Mouse (Mus musculus) C2C12 (cell line): ENCODE measurements around the gene Rab11fip5. TPM values are rescaled to one million over a fixed set of nuclear protein-coding genes. Genes with fewer than 3 reads are reported as not detected.

Experiments
- H3K27me3 ChIP-seq: one replicate; pipeline ENCODE4 v1.6.1; 2011; ENCODE audit not compliant: control insufficient read depth, insufficient read depth, insufficient read length
- H3K36me3 ChIP-seq: one replicate; pipeline ENCODE4 v1.6.1; 2011; ENCODE audit not compliant: control insufficient read depth, insufficient read depth
- H3K4me3 ChIP-seq: one replicate; pipeline ENCODE4 v1.5.1; 2011; ENCODE audit warnings: mild to moderate bottlenecking, control low read depth; ENCODE audit not compliant: poor library complexity, insufficient read depth, severe bottlenecking
- H3K79me2 ChIP-seq: one replicate; pipeline ENCODE4 v1.6.1; 2011; ENCODE audit not compliant: control insufficient read depth, insufficient read depth
- H3K79me3 ChIP-seq: one replicate; pipeline ENCODE4 v1.6.1; 2011; ENCODE audit warnings: low read depth, control low read depth
- H3ac ChIP-seq: one replicate; pipeline ENCODE3; 2011; ENCODE audit warnings: low read depth; ENCODE audit not compliant: control insufficient read depth, insufficient read length
- CEBPB ChIP-seq: IDR thresholded peaks from one replicate; pipeline ENCODE4 v1.6.1; 2011; ENCODE audit warnings: low read depth, mild to moderate bottlenecking, control low read depth, moderate library complexity
- CTCF ChIP-seq: IDR thresholded peaks from one replicate; pipeline ENCODE4 v1.5.1; 2011; ENCODE audit not compliant: control insufficient read depth, insufficient read depth, insufficient read length
- FOSL1 ChIP-seq: IDR thresholded peaks from one replicate; pipeline ENCODE4 v1.8.0; 2011; ENCODE audit warnings: mild to moderate bottlenecking, low read length; ENCODE audit not compliant: poor library complexity, insufficient read depth, severe bottlenecking
- MAX ChIP-seq: IDR thresholded peaks from one replicate; pipeline ENCODE4 v1.6.1; 2011; ENCODE audit warnings: mild to moderate bottlenecking, control low read depth
- MYOD1 ChIP-seq: IDR thresholded peaks from one replicate; pipeline ENCODE4 v1.6.1; 2011; ENCODE audit warnings: low read depth; ENCODE audit not compliant: control insufficient read depth, insufficient read length
- MYOG ChIP-seq: IDR thresholded peaks from one replicate; pipeline ENCODE4 v1.6.1; 2011; ENCODE audit not compliant: control insufficient read depth, insufficient read length; ENCODE audit errors: extremely low read depth
- USF1 ChIP-seq: IDR thresholded peaks from one replicate; pipeline ENCODE4 v1.6.1; 2011; ENCODE audit warnings: low read depth, mild to moderate bottlenecking, control low read depth, moderate library complexity
- polyA plus RNA-seq: library from polyadenylated mRNA; unstranded; fragments of >200 nt; fragmentation: generic; extraction: Trizol; gene quantifications from one replicate; pipeline ENCODE4 v1.2.1, GENCODE M21; 2012; ENCODE audit warnings: missing spikeins

The Rab11fip5 gene
- polyA plus RNA-seq, 1 experiment = 6.6 TPM

DNA sequence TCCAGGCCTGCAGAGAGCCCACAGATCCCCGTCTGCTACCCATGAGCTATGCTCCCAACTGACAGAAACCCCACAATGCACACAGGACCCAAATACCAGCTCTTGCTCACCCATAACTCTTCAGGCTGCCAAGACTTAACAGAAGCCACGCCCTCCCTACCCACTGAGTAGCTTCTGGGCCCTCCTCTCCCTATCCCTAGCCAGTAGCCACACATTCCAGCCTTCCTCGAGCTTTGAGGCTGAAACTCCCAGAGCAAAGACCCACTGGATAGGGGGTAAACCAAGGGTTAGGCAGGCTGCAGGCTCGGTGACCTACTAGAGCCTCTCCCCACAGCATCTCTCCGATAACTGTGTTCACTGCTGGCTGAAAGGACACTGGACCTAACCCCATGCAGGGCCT lies 5.7 kb downstream of the Rab11fip5 start:
- Histone ChIP-seq H3K4me3 (no peak overlapping the region), H3K79me2 (peaks cover 48% of the 10 kb centered on the region), H3K36me3 (peaks cover 3% of the 10 kb centered on the region), H3ac (no peak overlapping the region), H3K79me3 (peaks cover 11% of the 10 kb centered on the region), H3K27me3 (no peaks in the 10 kb centered on the region)
- no peak for TF ChIP-seq MYOG
- TF ChIP-seq MAX = no peak
- TF ChIP-seq FOSL1 = no peak
- TF ChIP-seq CEBPB = no peak

DNA sequence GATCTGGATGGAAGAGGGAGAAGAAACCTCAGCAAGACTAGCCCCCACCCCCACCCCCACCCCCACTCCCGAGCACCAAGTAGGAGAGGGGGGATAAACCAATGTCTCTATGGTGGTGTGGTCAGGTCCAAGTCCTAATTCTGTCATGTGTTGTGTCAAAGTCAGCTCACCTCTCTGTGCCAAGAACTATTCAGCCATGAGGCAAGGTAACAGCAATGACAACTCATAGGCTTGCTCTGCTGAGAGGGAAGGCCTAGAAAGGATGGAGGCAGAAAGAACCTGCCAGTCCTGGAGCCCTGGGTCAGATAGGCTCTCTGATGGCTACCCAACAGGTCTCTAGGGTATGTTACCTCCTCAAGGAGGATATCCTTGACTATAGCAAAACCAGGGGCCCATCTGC lies 6.3 kb downstream of the Rab11fip5 start:
- no peak for TF ChIP-seq CTCF
- no peak for TF ChIP-seq FOSL1
- no peak for TF ChIP-seq CEBPB
- no peak for TF ChIP-seq MYOD1
- no peak for TF ChIP-seq USF1
- TF ChIP-seq MAX = no peak
- no peak for TF ChIP-seq MYOG
- H3K4me3 ChIP-seq = no peak overlapping the region
- peaks cover 3% of the 10 kb centered on the region for H3K36me3 ChIP-seq
- no peaks in the 10 kb centered on the region for H3K27me3 ChIP-seq
- H3ac ChIP-seq = no peak overlapping the region
- peaks cover 5% of the 10 kb centered on the region for H3K79me3 ChIP-seq
- H3K79me2 ChIP-seq = peaks cover 48% of the 10 kb centered on the region

DNA sequence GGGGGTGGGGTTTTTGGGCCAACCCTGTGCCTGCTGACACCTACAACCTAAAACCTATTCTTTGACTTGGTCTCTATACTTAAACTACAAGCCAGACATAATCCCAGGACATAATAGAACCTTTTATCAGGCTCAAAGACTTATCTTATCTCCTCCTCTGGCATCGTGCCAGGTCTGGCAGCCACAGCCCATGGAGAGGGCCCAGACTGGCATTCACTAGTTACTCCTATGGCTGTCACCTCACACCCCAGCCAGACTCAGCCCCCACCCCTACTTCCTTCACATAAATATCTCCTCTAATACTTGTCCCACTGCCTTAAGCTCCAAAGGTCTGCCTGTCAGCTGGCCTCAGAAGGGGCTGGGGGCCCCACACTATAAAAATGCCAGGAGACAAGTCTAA lies 8.0 kb downstream of the Rab11fip5 start:
- TF ChIP-seq FOSL1 (no peak), MYOG (no peak), CTCF (no peak), CEBPB (no peak), MYOD1 (no peak), USF1 (no peak), MAX (no peak)
- H3ac ChIP-seq = no peak overlapping the region
- peaks cover 49% of the 10 kb centered on the region for H3K79me2 ChIP-seq
- H3K27me3 ChIP-seq = no peaks in the 10 kb centered on the region
- H3K79me3 ChIP-seq = peaks cover 5% of the 10 kb centered on the region
- H3K36me3 ChIP-seq = peaks cover 3% of the 10 kb centered on the region
- no peak overlapping the region for H3K4me3 ChIP-seq

DNA sequence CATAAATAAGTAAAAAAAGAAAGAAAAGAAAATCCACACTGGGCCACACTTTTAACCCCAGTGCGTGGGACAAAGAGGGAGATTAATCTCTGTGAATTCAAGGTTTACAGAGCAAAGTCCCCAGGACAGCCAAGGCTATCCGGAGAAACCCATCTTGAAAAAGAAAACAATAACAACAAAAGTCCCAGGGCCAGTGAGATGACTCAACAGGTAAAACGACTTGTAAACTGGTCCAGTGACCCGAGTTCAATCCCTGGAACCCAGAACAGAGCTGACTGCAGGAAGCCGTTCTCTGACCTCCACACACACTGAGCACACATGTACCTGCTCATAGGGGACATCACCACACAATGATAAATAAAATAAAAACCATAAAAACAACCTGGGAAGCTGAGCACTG lies 10.0 kb downstream of the Rab11fip5 start:
- Histone ChIP-seq H3K79me2 (peaks cover 39% of the 10 kb centered on the region), H3ac (no peak overlapping the region), H3K4me3 (no peak overlapping the region), H3K27me3 (no peaks in the 10 kb centered on the region), H3K79me3 (peaks cover 5% of the 10 kb centered on the region), H3K36me3 (peaks cover 3% of the 10 kb centered on the region)
- TF ChIP-seq MYOD1 = no peak
- no peak for TF ChIP-seq MAX
- TF ChIP-seq MYOG = no peak
- TF ChIP-seq CTCF = no peak
- TF ChIP-seq USF1 = no peak
- TF ChIP-seq CEBPB = no peak
- no peak for TF ChIP-seq FOSL1

DNA sequence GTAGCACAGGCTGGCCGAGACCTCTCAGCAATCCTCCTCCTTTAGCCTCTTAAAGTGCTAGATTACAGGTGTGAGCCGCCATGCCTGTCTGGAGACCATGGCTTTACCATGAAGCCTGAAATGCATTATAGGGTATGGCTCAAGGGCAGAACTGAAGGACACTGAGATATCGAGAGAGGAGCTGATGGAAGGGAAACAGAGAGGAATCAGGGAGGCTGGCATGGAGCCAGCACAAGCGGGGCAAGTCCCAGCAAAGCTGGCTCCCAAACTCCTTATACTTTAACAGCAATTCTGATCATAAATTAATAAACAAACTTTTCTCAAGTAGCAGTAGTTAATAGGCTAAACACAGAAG lies 10.6 kb downstream of the Rab11fip5 start:
- no peaks in the 10 kb centered on the region for H3K27me3 ChIP-seq
- peaks cover 39% of the 10 kb centered on the region for H3K79me2 ChIP-seq
- TF ChIP-seq MAX = no peak
- TF ChIP-seq MYOG = no peak
- no peak for TF ChIP-seq MYOD1
- no peak for TF ChIP-seq USF1
- TF ChIP-seq FOSL1 = no peak
- TF ChIP-seq CEBPB = no peak
- peaks cover 3% of the 10 kb centered on the region for H3K36me3 ChIP-seq
- H3ac ChIP-seq = no peak overlapping the region
- peaks cover 5% of the 10 kb centered on the region for H3K79me3 ChIP-seq
- H3K4me3 ChIP-seq = no peak overlapping the region

DNA sequence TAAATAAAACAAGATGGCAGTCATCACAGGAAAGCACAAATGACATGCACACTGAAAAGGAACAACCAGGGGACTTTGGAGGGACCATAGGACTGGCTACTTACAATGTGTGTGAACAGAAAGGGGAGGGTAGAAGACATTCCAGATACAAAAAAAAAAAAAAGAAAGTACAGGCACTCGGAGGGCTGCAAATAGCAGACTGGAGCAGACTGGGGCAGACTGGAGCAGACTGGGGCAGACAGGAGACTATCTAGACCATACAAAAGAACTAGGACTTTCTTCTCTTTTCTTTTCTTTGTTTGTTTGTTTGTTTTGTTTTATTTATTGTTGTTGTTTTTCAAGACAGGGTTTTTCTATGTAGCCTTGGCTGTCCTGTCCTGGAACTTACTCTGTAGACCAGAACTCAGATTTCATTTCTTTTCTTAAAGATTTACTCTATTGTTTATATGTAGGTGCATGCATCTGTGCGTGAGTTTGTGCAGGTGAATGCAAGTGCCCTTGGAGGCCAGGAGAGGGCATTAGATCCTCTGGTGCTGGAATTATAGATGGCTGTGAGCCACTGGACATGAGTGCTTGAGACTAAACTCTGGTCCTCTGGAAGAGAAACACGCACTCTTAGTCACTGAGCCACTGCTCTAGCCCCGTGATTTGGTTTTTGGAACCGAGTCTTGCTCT lies 11.1 kb downstream of the Rab11fip5 start:
- no peak for TF ChIP-seq FOSL1
- TF ChIP-seq USF1 = no peak
- TF ChIP-seq CEBPB = no peak
- H3K27me3 ChIP-seq = no peaks in the 10 kb centered on the region
- no peak overlapping the region for H3ac ChIP-seq
- peaks cover 37% of the 10 kb centered on the region for H3K79me2 ChIP-seq
- no peak overlapping the region for H3K4me3 ChIP-seq
- peaks cover 3% of the 10 kb centered on the region for H3K36me3 ChIP-seq
- peaks cover 5% of the 10 kb centered on the region for H3K79me3 ChIP-seq
